Mouse (Mus musculus): Measurements from ENCODE around the gene Gpr108. TPM values are rescaled to one million over a fixed set of nuclear protein-coding genes. Genes with fewer than 3 reads are reported as not detected.

Gene Gpr108
- total and polyA plus RNA-seq, 2 experiments from 2014 or later: 21.3 to 24.1 TPM

GRCm38 (mm10) chr17:57273846-57274245, 25.6 kb upstream of the Gpr108 start:
- Histone ChIP-seq H3K4me3 (ENCODE audit: low read length) (no peak overlapping the region), H3K27ac (no peak overlapping the region), H3K36me3 (ENCODE audit: insufficient read depth, low read length) (no peaks in the 10 kb centered on the region), H3K9ac (replicated peaks; ENCODE audit: low read length) (no peak overlapping the region), H3K4me1 (ENCODE audit: insufficient read depth, low read length) (peaks cover 10% of the 10 kb centered on the region), H3K9me3 (ENCODE audit: low read length) (no peaks in the 10 kb centered on the region), H3K4me2 (ENCODE audit: low read depth, low read length) (no peak overlapping the region), H3K27me3 (ENCODE audit: insufficient read depth, low read length) (no peaks in the 10 kb centered on the region)
- WGBS: 39% methylated on average over 7 of the region's 7 CpGs
- TF ChIP-seq CTCF (IDR thresholded peaks at IDR 0.05; ENCODE audit: low read depth): no peak
- ATAC-seq: no peak
- no peak for DNase-seq (ENCODE audit: low spot score)

- no peak for TF ChIP-seq CTCF (IDR thresholded peaks at IDR 0.05; ENCODE audit: low read depth)
- Histone ChIP-seq H3K4me1 (ENCODE audit: insufficient read depth, low read length) (peaks cover 10% of the 10 kb centered on the region), H3K27me3 (ENCODE audit: insufficient read depth, low read length) (no peaks in the 10 kb centered on the region)
These were observed 23.1 kb upstream of the Gpr108 start for GRCm38 (mm10) chr17:57271301-57271700.

GRCm38 (mm10) chr17:57267556-57268126, 19.4 kb upstream of the Gpr108 start:
- no peak for ATAC-seq
- Histone ChIP-seq H3K27ac (no peak overlapping the region), H3K9ac (replicated peaks; ENCODE audit: low read length) (no peak overlapping the region), H3K4me1 (ENCODE audit: insufficient read depth, low read length) (no peaks in the 10 kb centered on the region), H3K27me3 (ENCODE audit: insufficient read depth, low read length) (no peaks in the 10 kb centered on the region), H3K4me2 (ENCODE audit: low read depth, low read length) (no peak overlapping the region), H3K4me3 (ENCODE audit: low read length) (no peak overlapping the region), H3K9me3 (ENCODE audit: low read length) (no peaks in the 10 kb centered on the region), H3K36me3 (ENCODE audit: insufficient read depth, low read length) (no peaks in the 10 kb centered on the region)
- 85% methylated on average over 6 of the region's 6 CpGs for WGBS
- no peak for DNase-seq (ENCODE audit: low spot score)
- TF ChIP-seq CTCF (IDR thresholded peaks at IDR 0.05; ENCODE audit: low read depth): no peak

More at GRCm38 (mm10) chr17:57271301-57271700, 23.1 kb upstream of the Gpr108 start:
- Histone ChIP-seq H3K36me3 (ENCODE audit: insufficient read depth, low read length) (no peaks in the 10 kb centered on the region), H3K4me3 (ENCODE audit: low read length) (no peak overlapping the region), H3K9ac (replicated peaks; ENCODE audit: low read length) (no peak overlapping the region), H3K9me3 (ENCODE audit: low read length) (no peaks in the 10 kb centered on the region), H3K27ac (no peak overlapping the region), H3K4me2 (ENCODE audit: low read depth, low read length) (no peak overlapping the region)
- ATAC-seq (no peak), DNase-seq (ENCODE audit: low spot score) (no peak)
- 55% methylated on average over 8 of the region's 9 CpGs for WGBS

- DNase-seq (ENCODE audit: low spot score): no peak
- no peaks in the 10 kb centered on the region for H3K4me1 ChIP-seq (ENCODE audit: insufficient read depth, low read length)
- H3K4me3 ChIP-seq (ENCODE audit: low read length): no peak overlapping the region
- H3K27me3 ChIP-seq (ENCODE audit: insufficient read depth, low read length): no peaks in the 10 kb centered on the region
- H3K27ac ChIP-seq: no peak overlapping the region
- H3K4me2 ChIP-seq (ENCODE audit: low read depth, low read length): no peak overlapping the region
- no peaks in the 10 kb centered on the region for H3K36me3 ChIP-seq (ENCODE audit: insufficient read depth, low read length)
- ATAC-seq: peak; percentile 38; the same call in 1 of the 2 replicates
- no peak overlapping the region for H3K9ac ChIP-seq (replicated peaks; ENCODE audit: low read length)
- no peaks in the 10 kb centered on the region for H3K9me3 ChIP-seq (ENCODE audit: low read length)
- TF ChIP-seq CTCF (IDR thresholded peaks at IDR 0.05; ENCODE audit: low read depth): no peak
- 30% methylated on average over 21 of the region's 22 CpGs for WGBS
These were observed 17.0 kb upstream of the Gpr108 start for GRCm38 (mm10) chr17:57264972-57265945.

GRCm38 (mm10) chr17:57264164-57264563, 15.9 kb upstream of the Gpr108 start:
- Histone ChIP-seq H3K4me2 (ENCODE audit: low read depth, low read length) (no peak overlapping the region), H3K9me3 (ENCODE audit: low read length) (no peaks in the 10 kb centered on the region), H3K36me3 (ENCODE audit: insufficient read depth, low read length) (no peaks in the 10 kb centered on the region), H3K27me3 (ENCODE audit: insufficient read depth, low read length) (no peaks in the 10 kb centered on the region), H3K4me3 (ENCODE audit: low read length) (no peak overlapping the region), H3K4me1 (ENCODE audit: insufficient read depth, low read length) (no peaks in the 10 kb centered on the region), H3K9ac (replicated peaks; ENCODE audit: low read length) (no peak overlapping the region), H3K27ac (no peak overlapping the region)
- 88% methylated on average over 2 of the region's 2 CpGs for WGBS
- ATAC-seq (0 out of 2 replicates have a peak, but pooled peaks have one; percentile 10), DNase-seq (ENCODE audit: low spot score) (no peak)
- no peak for TF ChIP-seq CTCF (IDR thresholded peaks at IDR 0.05; ENCODE audit: low read depth)

- Histone ChIP-seq H3K27ac (no peak overlapping the region), H3K4me3 (ENCODE audit: low read length) (no peak overlapping the region), H3K27me3 (ENCODE audit: insufficient read depth, low read length) (no peaks in the 10 kb centered on the region), H3K4me2 (ENCODE audit: low read depth, low read length) (no peak overlapping the region), H3K9ac (replicated peaks; ENCODE audit: low read length) (no peak overlapping the region), H3K9me3 (ENCODE audit: low read length) (no peaks in the 10 kb centered on the region), H3K36me3 (ENCODE audit: insufficient read depth, low read length) (no peaks in the 10 kb centered on the region), H3K4me1 (ENCODE audit: insufficient read depth, low read length) (no peaks in the 10 kb centered on the region)
- no peak for TF ChIP-seq CTCF (IDR thresholded peaks at IDR 0.05; ENCODE audit: low read depth)
- ATAC-seq: no peak
- 93% methylated on average over 17 of the region's 17 CpGs for WGBS
- DNase-seq (ENCODE audit: low spot score): no peak
These were observed 14.8 kb upstream of the Gpr108 start for GRCm38 (mm10) chr17:57262901-57263550.

All from hindbrain, postnatal 0 days (tissue).